Comparison of ENCODE assay signal across 8 mouse cellular contexts in genomic region chr8:4259125-4259804, GRCm38 (mm10). TPM values are rescaled to one million over a fixed set of nuclear protein-coding genes. Genes with fewer than 3 reads are reported as not detected.
DNase-seq lines count a peak whose midpoint lies in the region; ATAC-seq and TF ChIP-seq lines count a peak whose summit lies in the region.

Gene Ctxn1 (minus strand): TSS chr8:4259274.

- peaks cover 3 to 9% of the 10 kb centered on the region in 2 experiments; a peak in 2 of 4 replicates for H3K4me1 ChIP-seq in ES-E14 (ENCODE audit: control insufficient read depth in 2 of 2, insufficient read depth in 2 of 2, low read length in 2 of 2, poor library complexity in 1 of 2)
- peaks cover 41% of the 10 kb centered on the region for H3K4me1 ChIP-seq in forebrain, embryonic 15.5 days
- H3K4me1 ChIP-seq in lung, adult 2 months (ENCODE audit: control insufficient read depth, insufficient read depth, low read length), result peaks cover 8% of the 10 kb centered on the region

- H3K4me3 ChIP-seq in ES-E14 (ENCODE audit: insufficient read depth in 1 of 2, low read depth in 1 of 2, low read length in 2 of 2, poor library complexity in 1 of 2, severe bottlenecking in 1 of 2), result peak within 1 kb of the TSS; percentile 78 to 92
- peak within 1 kb of the TSS; percentile 63 for H3K4me3 ChIP-seq in forebrain, embryonic 15.5 days
- H3K4me3 ChIP-seq in lung, adult 2 months (replicated peaks; ENCODE audit: extremely low read depth, low read depth, low read length), result peak within 1 kb of the TSS; percentile 66

- H3K9ac ChIP-seq in ES-E14 (ENCODE audit: insufficient read depth, low read depth, low read length, poor library complexity, severe bottlenecking), result peak within 1 kb of the TSS; percentile 70
- H3K9ac ChIP-seq in forebrain, embryonic 15.5 days (replicated peaks), result peak within 1 kb of the TSS; percentile 92

- H3K36me3 ChIP-seq in ES-E14 (ENCODE audit: control insufficient read depth, insufficient read depth, low read length, poor library complexity, severe bottlenecking), result peaks cover 33% of the 10 kb centered on the region
- H3K36me3 ChIP-seq in forebrain, embryonic 15.5 days, result peaks cover 62% of the 10 kb centered on the region

- no peak for TF ChIP-seq CTCF in lung, adult 2 months (IDR thresholded peaks at IDR 0.05; ENCODE audit: insufficient read depth, low read length)

- H3K4me2 ChIP-seq in forebrain, embryonic 15.5 days (replicated peaks), result peak within 1 kb of the TSS; percentile 65

- in situ Hi-C loops in ES-E14 (cut with MboI; ENCODE audit: low sequenced_read_pairs in 2 of 2, unreplicated experiment in 2 of 2), result no loop called here

- H3K27me3 ChIP-seq in forebrain, embryonic 15.5 days, result no peaks in the 10 kb centered on the region

- WGBS in forebrain, embryonic 15.5 days, result 5% methylated on average over 27 of the region's 33 CpGs
- 5% methylated on average over 33 of the region's 33 CpGs for WGBS in lung, adult 2 months

- peak within 1 kb of the TSS; percentile 30; the same call in 1 of the 2 replicates for H3K27ac ChIP-seq in ES-E14 (ENCODE audit: insufficient read depth, low read depth, low read length, poor library complexity, severe bottlenecking)
- H3K27ac ChIP-seq in forebrain, embryonic 15.5 days (replicated peaks), result peak within 1 kb of the TSS; percentile 96

- no peaks in the 10 kb centered on the region for H3K9me3 ChIP-seq in ES-E14 (ENCODE audit: control insufficient read depth, insufficient read depth, low read depth, low read length)
- no peaks in the 10 kb centered on the region for H3K9me3 ChIP-seq in forebrain, embryonic 15.5 days

- peak; percentile 91 for ATAC-seq in forebrain, embryonic 15.5 days (replicated peaks)
- peak; percentile 78 for ATAC-seq in neutrophil, adult 5-6 weeks (ENCODE audit: extremely low read depth, insufficient number of reproducible peaks, low FRiP score, poor library complexity, severe bottlenecking)

- peak; percentile 55; the same call in 1 of the 2 replicates for TF ChIP-seq POLR2A in lung, adult 2 months (IDR thresholded peaks at IDR 0.05; ENCODE audit: borderline replicate concordance, extremely low read depth, low read depth, low read length)

- intact Hi-C loops in heart, postnatal 14 days (cut with DNase I), result loop anchor here (2.0 kb wide), 1 partner anchor 118 kb away; no protein-coding TSS in a partner anchor

- peak; percentile 94 for DNase-seq in ES-E14 (ENCODE audit: low read depth, low spot score)
- peak; percentile 67 for DNase-seq in cerebellum, adult 11 months
- DNase-seq in heart, postnatal 14 days, result peak; percentile 97 to 98
- DNase-seq in layer of hippocampus, adult 18-20 months (ENCODE audit: low spot score in 2 of 2), result peak; percentile 93 to 96
- peak; percentile 95 for DNase-seq in lung, adult 2 months
- peak; percentile 92 to 93 for DNase-seq in thymus, adult 18-20 months

TF ChIP-seq in ES-E14, 5 proteins besides CTCF, POLR2A, EP300 and RAD21:
- TF ChIP-seq HCFC1 (IDR thresholded peaks at IDR 0.05; ENCODE audit: borderline replicate concordance, insufficient read depth, low read length), result no peak

RNA-seq across cellular contexts. Expression of gene Ctxn1, which starts in this region (rescaled TPM):
- total RNA-seq in ES-E14 (2012; rRNA removed), result 3.7 and 3.8 TPM in 2 replicates
- 397 and 404 TPM in 2 replicates for polyA plus RNA-seq in forebrain, embryonic 15.5 days (2015; fragmentation: Nextera tagmentation; extraction: Ambion mirVana)
- total RNA-seq in heart, postnatal 14 days (2021), result 1 to 10 TPM; 2.0 to 2.2 TPM
- total RNA-seq in layer of hippocampus, adult 18-20 months (2021), result 100 to 1,000 TPM; 524 to 546 TPM
- 33.4 and 41.4 TPM in 2 replicates for polyA plus RNA-seq in lung, adult 2 months (2012; rRNA removed)
- total RNA-seq in neutrophil, adult 5-6 weeks (2017), result 0.35 TPM in 1 of 2 replicates, not detected in the other

Comparison
In these comparisons a context has a peak if more than half of its experiments do, and no peak if none do; other contexts are left out.
1. Peak in every context shown above with its lines: DNase-seq, ATAC-seq, H3K4me3 ChIP-seq and H3K27ac ChIP-seq.
2. RNA of gene Ctxn1 (total RNA-seq): 524 to 546 TPM in layer of hippocampus, adult 18-20 months; 3.7 to 3.8 TPM in ES-E14, 2.0 to 2.2 TPM in heart, postnatal 14 days and 0.35 TPM in neutrophil, adult 5-6 weeks; every median in the first group is over 100 times any median in the second.
3. Peak in ATAC-seq in neutrophil, adult 5-6 weeks; RNA of the gene not detected or under 1 TPM.